Mouse (Mus musculus) neural tube, embryonic 14.5 days (tissue): ENCODE measurements around the gene Man2b2. TPM values are rescaled to one million over a fixed set of nuclear protein-coding genes. Genes with fewer than 3 reads are reported as not detected.

Experiments used
- ATAC-seq: fragments of 200-750 bp; cut with Nextera tagmentation; 2 replicates; pipeline ENCODE4 v1.8.0; 2017; ENCODE audit warnings: low read depth, mild to moderate bottlenecking, moderate TSS enrichment, moderate library complexity
- H3K27ac ChIP-seq: fragments of 300-500 bp; sonication (generic); 2 replicates; pipeline ENCODE4 v1.5.1; 2014; ENCODE audit warnings: low read depth, mild to moderate bottlenecking, control low read depth, low read length, moderate library complexity, mixed read lengths
- H3K27me3 ChIP-seq: fragments of 300-500 bp; sonication (generic); 2 replicates; pipeline ENCODE4 v1.6.1; 2014; ENCODE audit warnings: low read length; ENCODE audit not compliant: control insufficient read depth, insufficient read depth
- H3K36me3 ChIP-seq: fragments of 300-500 bp; sonication (generic); 2 replicates; pipeline ENCODE4 v1.6.1; 2014; ENCODE audit warnings: low read length, mixed read lengths; ENCODE audit not compliant: control insufficient read depth, insufficient read depth
- H3K4me1 ChIP-seq: fragments of 300-500 bp; sonication (generic); 2 replicates; pipeline ENCODE4 v1.6.1; 2014; ENCODE audit warnings: low read length; ENCODE audit not compliant: control insufficient read depth, insufficient read depth
- H3K4me2 ChIP-seq: fragments of 300-500 bp; sonication (generic); 2 replicates; pipeline ENCODE4 v1.6.1; 2014; ENCODE audit warnings: mild to moderate bottlenecking, low read depth, low read length, control low read depth
- H3K4me3 ChIP-seq: fragments of 300-500 bp; sonication (generic); 2 replicates; pipeline ENCODE4 v1.5.1; 2014; ENCODE audit warnings: low read depth, low read length, control low read depth, mixed read lengths
- H3K9ac ChIP-seq: fragments of 300-500 bp; sonication (generic); replicated peaks from 2 replicates; pipeline ENCODE4 v1.6.1; 2014; ENCODE audit warnings: low read depth, mild to moderate bottlenecking, control low read depth, low read length, mixed read lengths
- H3K9me3 ChIP-seq: fragments of 300-500 bp; sonication (generic); 2 replicates; pipeline ENCODE4 v1.6.1; 2016; ENCODE audit warnings: low read length; ENCODE audit not compliant: control insufficient read depth
- WGBS: fragments of 180-500 bp; shearing (Covaris S2); extraction: QIAGEN DNeasy Blood & Tissue Kit; methylation state at CpG from one replicate; pipeline ENCODE4 v1.1.7; 2014; 5-methylcytosine and 5-hydroxymethylcytosine counted together
- polyA plus RNA-seq: library from polyadenylated mRNA; unstranded; fragments of >200 nt; fragmentation: Nextera tagmentation; extraction: Ambion mirVana; gene quantifications from 2 replicates; pipeline ENCODE4 v1.2.1, GENCODE M21; 2014

The Man2b2 gene
- polyA plus RNA-seq, 1 experiment from 2014 or later, result 12.2 TPM

DNA sequence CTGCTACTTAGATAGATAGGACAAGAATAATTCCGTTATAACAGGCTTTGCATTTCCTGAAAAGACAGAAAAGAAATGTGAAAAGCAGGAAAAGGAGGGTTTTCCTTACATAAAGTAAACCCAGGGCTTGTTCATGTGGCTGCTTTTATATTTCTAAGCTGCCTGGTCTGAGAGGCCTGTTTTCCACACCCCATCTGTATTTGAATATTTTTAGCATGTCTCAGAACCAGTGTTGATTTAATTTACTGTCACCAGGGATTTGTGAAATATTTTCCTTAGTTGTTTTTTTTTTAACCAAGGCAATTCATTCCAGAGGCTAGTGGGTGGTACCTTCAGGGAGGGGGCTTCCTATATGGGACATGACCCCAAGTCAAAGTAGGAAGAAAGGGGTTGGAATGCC lies 11.2 kb upstream of the Man2b2 start:
- Histone ChIP-seq H3K27ac (no peak overlapping the region), H3K27me3 (no peaks in the 10 kb centered on the region), H3K4me3 (no peak overlapping the region), H3K9me3 (no peaks in the 10 kb centered on the region), H3K9ac (no peak overlapping the region), H3K4me2 (no peak overlapping the region), H3K4me1 (0 out of 2 replicates have a peak, but pooled peaks cover 4% of the 10 kb centered on the region), H3K36me3 (no peaks in the 10 kb centered on the region)
- ATAC-seq, result no peak
- WGBS, result 62% methylated on average over 1 of the region's 1 CpGs

- no peak overlapping the region for H3K4me2 ChIP-seq
- H3K4me3 ChIP-seq, result no peak overlapping the region
- H3K9me3 ChIP-seq, result no peaks in the 10 kb centered on the region
- no peak for ATAC-seq
- 0 out of 2 replicates have a peak, but pooled peaks cover 4% of the 10 kb centered on the region for H3K4me1 ChIP-seq
- no peaks in the 10 kb centered on the region for H3K27me3 ChIP-seq
- H3K36me3 ChIP-seq, result no peaks in the 10 kb centered on the region
- 89% methylated on average over 7 of the region's 7 CpGs for WGBS
- no peak overlapping the region for H3K9ac ChIP-seq
- H3K27ac ChIP-seq, result no peak overlapping the region
These were observed 9.6 kb upstream of the Man2b2 start for GRCm38 (mm10) chr5:36840092-36840491.

- H3K4me3 ChIP-seq, result no peak overlapping the region
- WGBS, result 80% methylated on average over 8 of the region's 8 CpGs
- H3K36me3 ChIP-seq, result no peaks in the 10 kb centered on the region
- no peak for ATAC-seq
- H3K4me1 ChIP-seq, result 0 out of 2 replicates have a peak, but pooled peaks cover 2% of the 10 kb centered on the region
- H3K9me3 ChIP-seq, result no peaks in the 10 kb centered on the region
- H3K27me3 ChIP-seq, result no peaks in the 10 kb centered on the region
- no peak overlapping the region for H3K4me2 ChIP-seq
- no peak overlapping the region for H3K27ac ChIP-seq
- H3K9ac ChIP-seq, result no peak overlapping the region
These were observed 9.1 kb upstream of the Man2b2 start for GRCm38 (mm10) chr5:36839602-36840001.

GRCm38 (mm10) chr5:36839032-36839431 lies 8.6 kb upstream of the Man2b2 start:
- Histone ChIP-seq H3K4me2 (no peak overlapping the region), H3K4me1 (no peaks in the 10 kb centered on the region), H3K9ac (no peak overlapping the region), H3K36me3 (no peaks in the 10 kb centered on the region), H3K27me3 (no peaks in the 10 kb centered on the region), H3K4me3 (no peak overlapping the region), H3K27ac (no peak overlapping the region), H3K9me3 (no peaks in the 10 kb centered on the region)
- no peak for ATAC-seq
- 90% methylated on average over 2 of the region's 2 CpGs for WGBS

GRCm38 (mm10) chr5:36835933-36836332 lies 5.5 kb upstream of the Man2b2 start:
- Histone ChIP-seq H3K4me1 (no peaks in the 10 kb centered on the region; the same call in 1 of the 2 replicates), H3K4me2 (no peak overlapping the region), H3K27ac (no peak overlapping the region), H3K9ac (no peak overlapping the region), H3K4me3 (no peak overlapping the region), H3K27me3 (no peaks in the 10 kb centered on the region), H3K9me3 (no peaks in the 10 kb centered on the region), H3K36me3 (no peaks in the 10 kb centered on the region)
- ATAC-seq, result peak; percentile 79
- under 1% methylated on average over 6 of the region's 6 CpGs for WGBS

- WGBS, result 61% methylated on average over 7 of the region's 7 CpGs
- Histone ChIP-seq H3K36me3 (no peaks in the 10 kb centered on the region), H3K27me3 (no peaks in the 10 kb centered on the region), H3K4me3 (no peak overlapping the region), H3K4me1 (peaks cover 4% of the 10 kb centered on the region; the same call in 1 of the 2 replicates), H3K27ac (no peak overlapping the region), H3K9me3 (no peaks in the 10 kb centered on the region), H3K9ac (no peak overlapping the region), H3K4me2 (no peak overlapping the region; the same call in 1 of the 2 replicates)
- peak; percentile 52; the same call in 1 of the 2 replicates for ATAC-seq
These were observed 819 bp upstream of the Man2b2 start for GRCm38 (mm10) chr5:36831272-36831671.

DNA sequence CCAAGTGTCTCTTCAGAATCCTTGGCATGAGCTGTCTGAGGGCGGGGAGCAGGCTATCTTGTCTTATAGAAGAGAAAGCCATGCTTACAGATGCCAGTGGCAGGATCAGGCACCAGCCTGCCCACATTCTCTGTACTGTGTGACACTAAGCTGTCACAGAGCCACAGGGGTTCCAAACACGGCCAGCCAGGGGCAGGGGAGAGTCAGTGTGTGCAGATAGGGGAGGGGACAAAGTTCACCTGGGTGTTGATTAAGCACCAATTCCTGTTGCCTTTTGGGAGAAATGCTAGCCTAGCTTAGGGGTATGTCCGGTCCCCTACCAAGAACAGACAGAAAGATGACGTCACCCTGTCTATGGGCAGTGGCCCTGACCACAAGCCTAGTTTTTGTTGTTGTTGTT lies 1.4 kb downstream of the Man2b2 start:
- Histone ChIP-seq H3K27ac (no peak overlapping the region), H3K9ac (no peak overlapping the region), H3K4me2 (no peak overlapping the region), H3K4me3 (no peak overlapping the region), H3K36me3 (no peaks in the 10 kb centered on the region), H3K27me3 (no peaks in the 10 kb centered on the region), H3K9me3 (no peaks in the 10 kb centered on the region), H3K4me1 (peaks cover 4% of the 10 kb centered on the region; the same call in 1 of the 2 replicates)
- 82% methylated on average over 4 of the region's 4 CpGs for WGBS
- no peak for ATAC-seq

GRCm38 (mm10) chr5:36822907-36823306 lies 7.5 kb downstream of the Man2b2 start:
- H3K4me1 ChIP-seq, result no peaks in the 10 kb centered on the region
- ATAC-seq, result no peak
- no peak overlapping the region for H3K9ac ChIP-seq

DNA sequence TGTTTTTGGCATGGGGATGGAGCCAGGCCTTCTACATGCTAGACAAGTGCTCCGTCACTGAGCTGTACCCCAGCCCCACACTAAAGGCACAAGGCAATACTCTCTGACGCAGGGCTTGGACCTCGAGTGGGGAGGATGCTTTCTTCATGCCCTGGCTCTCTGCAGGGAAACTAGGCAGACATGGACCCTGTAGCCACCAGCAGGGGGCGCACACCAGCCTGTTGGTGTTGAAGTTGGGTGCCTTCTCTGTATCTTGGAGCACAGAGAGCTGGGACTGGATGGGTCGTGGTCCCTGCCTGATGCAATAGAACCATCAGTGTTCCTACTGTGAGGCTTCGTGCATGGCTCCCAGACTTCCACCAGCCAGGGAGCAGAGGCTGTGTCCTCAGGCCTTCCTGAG lies 10.3 kb downstream of the Man2b2 start:
- no peaks in the 10 kb centered on the region for H3K4me1 ChIP-seq
- H3K36me3 ChIP-seq, result no peaks in the 10 kb centered on the region
- H3K27ac ChIP-seq, result no peak overlapping the region
- no peak overlapping the region for H3K4me3 ChIP-seq
- H3K4me2 ChIP-seq, result no peak overlapping the region
- WGBS, result 43% methylated on average over 6 of the region's 6 CpGs
- no peak overlapping the region for H3K9ac ChIP-seq
- ATAC-seq, result peak; percentile 42; the same call in 1 of the 2 replicates
- no peaks in the 10 kb centered on the region for H3K9me3 ChIP-seq
- H3K27me3 ChIP-seq, result no peaks in the 10 kb centered on the region

More at GRCm38 (mm10) chr5:36822907-36823306, 7.5 kb downstream of the Man2b2 start:
- H3K36me3 ChIP-seq, result no peaks in the 10 kb centered on the region
- 89% methylated on average over 4 of the region's 4 CpGs for WGBS
- H3K4me2 ChIP-seq, result no peak overlapping the region
- H3K4me3 ChIP-seq, result no peak overlapping the region
- no peaks in the 10 kb centered on the region for H3K27me3 ChIP-seq
- H3K9me3 ChIP-seq, result no peaks in the 10 kb centered on the region
- H3K27ac ChIP-seq, result no peak overlapping the region
